Mouse (Mus musculus): ENCODE data around the gene Crb2.

DNA sequence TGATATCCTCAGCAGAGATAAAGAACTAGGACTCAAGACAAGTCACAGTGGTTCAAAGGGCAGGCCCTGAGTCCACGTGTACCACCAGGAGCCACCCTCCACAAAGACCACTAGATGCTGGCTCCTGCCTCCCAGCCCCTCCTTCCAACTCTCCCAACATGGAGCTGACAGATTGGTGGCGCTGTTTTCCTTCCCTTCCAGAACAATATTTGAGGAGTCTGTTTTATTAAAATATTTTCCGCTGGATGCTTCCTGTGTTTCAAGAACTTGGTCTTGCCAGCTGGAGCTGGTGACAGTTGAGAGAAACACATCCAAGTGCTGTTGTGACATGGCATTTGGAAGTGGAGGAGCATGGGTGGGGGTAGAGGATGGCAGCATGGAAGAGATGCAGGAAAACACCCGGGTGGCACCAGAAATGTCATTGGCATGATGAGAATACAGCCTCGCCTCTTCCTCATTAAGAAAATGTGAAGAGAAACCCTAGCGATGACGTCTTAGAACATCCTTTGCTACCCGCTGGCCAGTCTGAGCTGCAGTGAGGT, 38.8 kb downstream of the Crb2 start:
- TF ChIP-seq POLR2A (IDR thresholded peaks at IDR 0.05; ENCODE audit: extremely low read depth, insufficient read depth, low read length) (no peak), CTCF (IDR thresholded peaks at IDR 0.05; ENCODE audit: low read depth, low read length) (no peak)

Measured in liver, adult 2 months (tissue).